Mouse (Mus musculus): ENCODE measurements around the gene Naa38. TPM values are rescaled to one million over a fixed set of nuclear protein-coding genes. Genes with fewer than 3 reads are reported as not detected.
A peak's percentile ranks its signal among the peaks of the same experiment; 100 is the strongest.
"Not testable (repeated sequence)": the region's sequence is repeated elsewhere in the genome, so short reads cannot be mapped to it uniquely, and the experiment has no call there.

Naa38 gene
- polyA plus RNA-seq, 1 experiment from 2014 or later: 174 TPM

GRCm38 (mm10) chr11:69389531-69390399 is 5.5 kb upstream of the Naa38 start:
- ATAC-seq (ENCODE audit: insufficient number of reproducible peaks, insufficient read depth, low FRiP score, low read depth): no peak

GRCm38 (mm10) chr11:69390400-69391034 is 4.8 kb upstream of the Naa38 start:
- H3K9me3 ChIP-seq (ENCODE audit: control insufficient read depth, low read length): no peaks in the 10 kb centered on the region
- H3K4me1 ChIP-seq (ENCODE audit: control insufficient read depth in 2 of 2, insufficient read depth in 2 of 2, low read length in 2 of 2): peaks cover 0 to 4% of the 10 kb centered on the region in 2 experiments; a peak in 1 of 4 replicates
- no peak overlapping the region for H3K27ac ChIP-seq (replicated peaks in 1 of 2; ENCODE audit: control insufficient read depth in 1 of 2, insufficient read depth in 1 of 2, low read depth in 2 of 2, low read length in 2 of 2)
- H3K4me2 ChIP-seq (ENCODE audit: low read length): no peak overlapping the region
- H3K9ac ChIP-seq (ENCODE audit: low read length): no peak overlapping the region
- ATAC-seq (ENCODE audit: insufficient number of reproducible peaks, insufficient read depth, low FRiP score, low read depth): no peak
- peaks cover 4% of the 10 kb centered on the region; the same call in 1 of the 2 replicates for H3K36me3 ChIP-seq (ENCODE audit: control insufficient read depth, insufficient read depth, low read length)
- H3K4me3 ChIP-seq (ENCODE audit: control insufficient read depth in 1 of 2, insufficient read depth in 1 of 2, low read depth in 1 of 2, low read length in 2 of 2): no peak overlapping the region
- no peaks in the 10 kb centered on the region for H3K27me3 ChIP-seq (ENCODE audit: control insufficient read depth, insufficient read depth, low read length)
- WGBS: 47% methylated on average over 10 of the region's 10 CpGs

More at GRCm38 (mm10) chr11:69389531-69390399, 5.5 kb upstream of the Naa38 start:
- H3K4me3 ChIP-seq (ENCODE audit: control insufficient read depth in 1 of 2, insufficient read depth in 1 of 2, low read depth in 1 of 2, low read length in 2 of 2): no peak overlapping the region
- no peak overlapping the region for H3K4me2 ChIP-seq (ENCODE audit: low read length)
- no peaks in the 10 kb centered on the region for H3K27me3 ChIP-seq (ENCODE audit: control insufficient read depth, insufficient read depth, low read length)
- peaks cover 4% of the 10 kb centered on the region; the same call in 1 of the 2 replicates for H3K36me3 ChIP-seq (ENCODE audit: control insufficient read depth, insufficient read depth, low read length)
- no peak overlapping the region for H3K27ac ChIP-seq (replicated peaks in 1 of 2; ENCODE audit: control insufficient read depth in 1 of 2, insufficient read depth in 1 of 2, low read depth in 2 of 2, low read length in 2 of 2)
- no peak overlapping the region for H3K9ac ChIP-seq (ENCODE audit: low read length)
- 68% methylated on average over 14 of the region's 14 CpGs for WGBS
- H3K4me1 ChIP-seq (ENCODE audit: control insufficient read depth in 2 of 2, insufficient read depth in 2 of 2, low read length in 2 of 2): peaks cover 0 to 4% of the 10 kb centered on the region in 2 experiments; a peak in 1 of 4 replicates
- H3K9me3 ChIP-seq (ENCODE audit: control insufficient read depth, low read length): no peaks in the 10 kb centered on the region

- peaks cover 14 to 21% of the 10 kb centered on the region in 2 experiments for H3K4me1 ChIP-seq (ENCODE audit: control insufficient read depth in 2 of 2, insufficient read depth in 2 of 2, low read length in 2 of 2)
- ATAC-seq (ENCODE audit: insufficient number of reproducible peaks, insufficient read depth, low FRiP score, low read depth); H3K27me3 ChIP-seq (ENCODE audit: control insufficient read depth, insufficient read depth, low read length); H3K9me3 ChIP-seq (ENCODE audit: control insufficient read depth, low read length); H3K36me3 ChIP-seq (ENCODE audit: control insufficient read depth, insufficient read depth, low read length): not testable (repeated sequence)
- peak overlapping the region; percentile 83 for H3K4me2 ChIP-seq (ENCODE audit: low read length)
- H3K27ac ChIP-seq (replicated peaks in 1 of 2; ENCODE audit: control insufficient read depth in 1 of 2, insufficient read depth in 1 of 2, low read depth in 2 of 2, low read length in 2 of 2): peak overlapping the region; percentile 5 to 95; a peak in 3 of 4 replicates
- peak overlapping the region; percentile 59 to 83 for H3K4me3 ChIP-seq (ENCODE audit: control insufficient read depth in 1 of 2, insufficient read depth in 1 of 2, low read depth in 1 of 2, low read length in 2 of 2)
- WGBS: 3% methylated on average over 31 of the region's 31 CpGs
- H3K9ac ChIP-seq (ENCODE audit: low read length): peak overlapping the region; percentile 83
Measured at GRCm38 (mm10) chr11:69394591-69395167, 608 bp upstream of the Naa38 start.

- Histone ChIP-seq H3K9ac (ENCODE audit: low read length) (peak overlapping the region; percentile 83), H3K4me2 (ENCODE audit: low read length) (peak overlapping the region; percentile 73), H3K27me3 (ENCODE audit: control insufficient read depth, insufficient read depth, low read length) (no peaks in the 10 kb centered on the region), H3K4me3 (ENCODE audit: control insufficient read depth in 1 of 2, insufficient read depth in 1 of 2, low read depth in 1 of 2, low read length in 2 of 2) (peak overlapping the region; percentile 59 to 83), H3K27ac (replicated peaks in 1 of 2; ENCODE audit: control insufficient read depth in 1 of 2, insufficient read depth in 1 of 2, low read depth in 2 of 2, low read length in 2 of 2) (peak overlapping the region; percentile 95 to 97), H3K4me1 (ENCODE audit: control insufficient read depth in 2 of 2, insufficient read depth in 2 of 2, low read length in 2 of 2) (peaks cover 17 to 21% of the 10 kb centered on the region in 2 experiments), H3K36me3 (ENCODE audit: control insufficient read depth, insufficient read depth, low read length) (peaks cover 18% of the 10 kb centered on the region), H3K9me3 (ENCODE audit: control insufficient read depth, low read length) (no peaks in the 10 kb centered on the region)
- peak; percentile 76 for ATAC-seq (ENCODE audit: insufficient number of reproducible peaks, insufficient read depth, low FRiP score, low read depth)
- under 1% methylated on average over 47 of the region's 48 CpGs for WGBS
Measured at GRCm38 (mm10) chr11:69395634-69396373, 517 bp downstream of the Naa38 start.

GRCm38 (mm10) chr11:69396772-69397171 is 1.5 kb downstream of the Naa38 start:
- 28% methylated on average over 11 of the region's 11 CpGs for WGBS
- H3K27ac ChIP-seq (replicated peaks in 1 of 2; ENCODE audit: control insufficient read depth in 1 of 2, insufficient read depth in 1 of 2, low read depth in 2 of 2, low read length in 2 of 2): peak overlapping the region; percentile 95 to 97
- H3K4me3 ChIP-seq (ENCODE audit: control insufficient read depth in 1 of 2, insufficient read depth in 1 of 2, low read depth in 1 of 2, low read length in 2 of 2): peak overlapping the region; percentile 59 to 76
- H3K9ac ChIP-seq (ENCODE audit: low read length): peak overlapping the region; percentile 83; the same call in 1 of the 2 replicates
- peaks cover 26% of the 10 kb centered on the region for H3K36me3 ChIP-seq (ENCODE audit: control insufficient read depth, insufficient read depth, low read length)
- H3K4me1 ChIP-seq (ENCODE audit: control insufficient read depth in 2 of 2, insufficient read depth in 2 of 2, low read length in 2 of 2): peaks cover 17 to 21% of the 10 kb centered on the region in 2 experiments
- ATAC-seq (ENCODE audit: insufficient number of reproducible peaks, insufficient read depth, low FRiP score, low read depth): no peak
- H3K9me3 ChIP-seq (ENCODE audit: control insufficient read depth, low read length): no peaks in the 10 kb centered on the region
- H3K27me3 ChIP-seq (ENCODE audit: control insufficient read depth, insufficient read depth, low read length): no peaks in the 10 kb centered on the region
- peak overlapping the region; percentile 73 for H3K4me2 ChIP-seq (ENCODE audit: low read length)

- no peaks in the 10 kb centered on the region for H3K27me3 ChIP-seq (ENCODE audit: control insufficient read depth, insufficient read depth, low read length)
- no peak for ATAC-seq (ENCODE audit: insufficient number of reproducible peaks, insufficient read depth, low FRiP score, low read depth)
- H3K9ac ChIP-seq (ENCODE audit: low read length): peak overlapping the region; percentile 83
- H3K27ac ChIP-seq (replicated peaks in 1 of 2; ENCODE audit: control insufficient read depth in 1 of 2, insufficient read depth in 1 of 2, low read depth in 2 of 2, low read length in 2 of 2): peak overlapping the region; percentile 73 to 95
- H3K4me1 ChIP-seq (ENCODE audit: control insufficient read depth in 2 of 2, insufficient read depth in 2 of 2, low read length in 2 of 2): peaks cover 17 to 21% of the 10 kb centered on the region in 2 experiments
- 6% methylated on average over 24 of the region's 24 CpGs for WGBS
- H3K4me2 ChIP-seq (ENCODE audit: low read length): peak overlapping the region; percentile 73
- H3K4me3 ChIP-seq (ENCODE audit: control insufficient read depth in 1 of 2, insufficient read depth in 1 of 2, low read depth in 1 of 2, low read length in 2 of 2): peak overlapping the region; percentile 59 to 60
- peaks cover 31% of the 10 kb centered on the region for H3K36me3 ChIP-seq (ENCODE audit: control insufficient read depth, insufficient read depth, low read length)
- H3K9me3 ChIP-seq (ENCODE audit: control insufficient read depth, low read length): no peaks in the 10 kb centered on the region
Measured at GRCm38 (mm10) chr11:69397581-69398057, 2.3 kb downstream of the Naa38 start.

Data from heart, embryonic 14.5 days (tissue).